Mouse (Mus musculus) activated CD4-positive, CD25-positive, alpha-beta regulatory T cell, adult 4 months (primary cell): ENCODE results near the gene Arhgap30. TPM values are rescaled to one million over a fixed set of nuclear protein-coding genes. Genes with fewer than 3 reads are reported as not detected.

Experiments
- ATAC-seq: one replicate; pipeline ENCODE4 v1.8.0; 2017
- polyA plus RNA-seq, 2 experiments: library from polyadenylated mRNA; unstranded; fragments of 100-300 nt; shearing (Covaris generic); gene quantifications; one replicate each; pipeline ENCODE4 v1.2.1; 2017

Gene Arhgap30
- polyA plus RNA-seq, result 10 to 100 TPM; 71.7 to 78.8 TPM

GRCm38 (mm10) chr1:171388376-171389102 lies at the start of gene Arhgap30:
Gene Arhgap30, plus strand, starts transcription at chr1:171388954.
- peak; percentile 90 for ATAC-seq

- ATAC-seq, result no peak
These were observed 46.2 kb upstream of the Arhgap30 start for GRCm38 (mm10) chr1:171342262-171343207.

- no peak for ATAC-seq
These were observed 44.7 kb upstream of the Arhgap30 start for GRCm38 (mm10) chr1:171343922-171344677.

GRCm38 (mm10) chr1:171344715-171345114 lies 44.0 kb upstream of the Arhgap30 start:
- ATAC-seq, result no peak

GRCm38 (mm10) chr1:171345225-171346094 lies 43.3 kb upstream of the Arhgap30 start, which contains the start of the genes Nit1 and Pfdn2:
Gene Nit1, minus strand, starts transcription at chr1:171345646.
Gene Pfdn2, plus strand, starts transcription at chr1:171345670.
- ATAC-seq, result peak; percentile 92

- ATAC-seq, result peak; percentile 24
These were observed 42.7 kb upstream of the Arhgap30 start for GRCm38 (mm10) chr1:171346095-171346450.

- no peak for ATAC-seq
These were observed 40.1 kb upstream of the Arhgap30 start for GRCm38 (mm10) chr1:171348665-171349064.

GRCm38 (mm10) chr1:171349210-171349609 lies 39.5 kb upstream of the Arhgap30 start:
- no peak for ATAC-seq

- ATAC-seq, result peak; percentile 40
These were observed 32.9 kb upstream of the Arhgap30 start for GRCm38 (mm10) chr1:171355812-171356340.

- ATAC-seq, result no peak
These were observed 31.9 kb upstream of the Arhgap30 start for GRCm38 (mm10) chr1:171356814-171357213.

GRCm38 (mm10) chr1:171358421-171358820 lies 30.3 kb upstream of the Arhgap30 start:
- ATAC-seq, result peak; percentile 41

- ATAC-seq, result no peak
These were observed 28.5 kb upstream of the Arhgap30 start for GRCm38 (mm10) chr1:171360253-171360652.

GRCm38 (mm10) chr1:171360656-171361055 lies 28.1 kb upstream of the Arhgap30 start, which contains the start of gene Klhdc9:
Gene Klhdc9, minus strand, starts transcription at chr1:171360798.
- peak; percentile 90 for ATAC-seq

- peak; percentile 66 for ATAC-seq
These were observed 27.3 kb upstream of the Arhgap30 start for GRCm38 (mm10) chr1:171361106-171362103.

GRCm38 (mm10) chr1:171365934-171366333 lies 22.8 kb upstream of the Arhgap30 start:
- no peak for ATAC-seq

- no peak for ATAC-seq
These were observed 18.8 kb upstream of the Arhgap30 start, which contains the start of gene Nectin4 for GRCm38 (mm10) chr1:171369845-171370556. Gene Nectin4, plus strand, starts transcription at chr1:171370099.

- ATAC-seq, result no peak
These were observed 15.9 kb upstream of the Arhgap30 start for GRCm38 (mm10) chr1:171372880-171373279.

GRCm38 (mm10) chr1:171373946-171374345 lies 14.8 kb upstream of the Arhgap30 start:
- ATAC-seq, result no peak

- ATAC-seq, result no peak
These were observed 13.1 kb upstream of the Arhgap30 start for GRCm38 (mm10) chr1:171375646-171376097.
